Mouse (Mus musculus) v-Abl transformed pro-B cells (cell line): ENCODE data around the gene Rgs9bp.

Experiments
- in situ Hi-C, 2 experiments: fragments of 400-800 bp; cut with MboI; formaldehyde crosslinking; loops; one replicate each; pipeline ENCODE4 v1.15.1; 2025; ENCODE audit not compliant: unreplicated experiment in 2 of 2

The Rgs9bp gene

GRCm38 (mm10) chr7:35584786-35585190, 594 bp downstream of the Rgs9bp start:
- in situ Hi-C loops, result loop anchor here in 1 of 2 experiments (25.0 kb wide), 1 partner anchor 1347 kb away; the partner anchor contains the start of gene Gpi1

GRCm38 (mm10) chr7:35584068-35584785, 1.2 kb downstream of the Rgs9bp start:
- in situ Hi-C loops, result loop anchor here in 1 of 2 experiments (25.0 kb wide), 1 partner anchor 1347 kb away; the partner anchor contains the start of gene Gpi1

GRCm38 (mm10) chr7:35583476-35584025, 1.8 kb downstream of the Rgs9bp start:
- in situ Hi-C loops, result loop anchor here in 1 of 2 experiments (25.0 kb wide), 1 partner anchor 1346 kb away; the partner anchor contains the start of gene Gpi1

GRCm38 (mm10) chr7:35582719-35583118, 2.7 kb downstream of the Rgs9bp start:
- in situ Hi-C loops, result loop anchor here in 1 of 2 experiments (25.0 kb wide), 1 partner anchor 1345 kb away; the partner anchor contains the start of gene Gpi1

- in situ Hi-C loops, result loop anchor here in 1 of 2 experiments (10.0 to 25.0 kb wide), 2 partner anchors 1175 to 1343 kb away; partner anchors contain the start of gene Gpi1
Observed at GRCm38 (mm10) chr7:35579849-35580248, 5.5 kb downstream of the Rgs9bp start.

GRCm38 (mm10) chr7:35570883-35571282, 14.5 kb downstream of the Rgs9bp start:
- in situ Hi-C loops, result loop anchor here (10.0 to 25.0 kb wide), 2 partner anchors 534 to 1166 kb away; no protein-coding TSS in a partner anchor

- in situ Hi-C loops, result loop anchor here (5.0 to 25.0 kb wide), 3 partner anchors 532 to 1165 kb away; no protein-coding TSS in a partner anchor
Observed at GRCm38 (mm10) chr7:35569724-35570123, 15.7 kb downstream of the Rgs9bp start.

- in situ Hi-C loops, result loop anchor here (5.0 to 25.0 kb wide), 2 partner anchors 529 to 539 kb away; no protein-coding TSS in a partner anchor
Observed at GRCm38 (mm10) chr7:35565965-35566364, 19.4 kb downstream of the Rgs9bp start.

- in situ Hi-C loops, result loop anchor here (5.0 to 25.0 kb wide), 2 partner anchors 528 to 538 kb away; no protein-coding TSS in a partner anchor
Observed at GRCm38 (mm10) chr7:35564872-35565271, 20.5 kb downstream of the Rgs9bp start.

- in situ Hi-C loops, result loop anchor here in 1 of 2 experiments (25.0 kb wide), 1 partner anchor 527 kb away; no protein-coding TSS in a partner anchor
Observed at GRCm38 (mm10) chr7:35564067-35564865, 21.1 kb downstream of the Rgs9bp start.

- in situ Hi-C loops, result loop anchor here in 1 of 2 experiments (25.0 kb wide), 1 partner anchor 526 kb away; no protein-coding TSS in a partner anchor
Observed at GRCm38 (mm10) chr7:35563071-35563470, 22.3 kb downstream of the Rgs9bp start.

GRCm38 (mm10) chr7:35559838-35560237, 25.5 kb downstream of the Rgs9bp start:
- in situ Hi-C loops, result loop anchor here (5.0 to 25.0 kb wide), 5 partner anchors 82 to 1165 kb away; partner anchors contain the start of genes Cep89 (in 1 of the 2), Faap24 (in 1 of the 2), Lsm14a (in 1 of the 2) and Pdcd5 (in 1 of the 2)

- in situ Hi-C loops, result loop anchor here (5.0 to 25.0 kb wide), 5 partner anchors 84 to 1164 kb away; partner anchors contain the start of genes Cep89 (in 1 of the 2), Faap24 (in 1 of the 2), Lsm14a (in 1 of the 2) and Pdcd5 (in 1 of the 2)
Observed at GRCm38 (mm10) chr7:35558681-35559080, 26.7 kb downstream of the Rgs9bp start.

GRCm38 (mm10) chr7:35557577-35557976, 27.8 kb downstream of the Rgs9bp start:
- in situ Hi-C loops, result loop anchor here (5.0 to 25.0 kb wide), 5 partner anchors 85 to 1163 kb away; partner anchors contain the start of genes Cep89 (in 1 of the 2), Faap24 (in 1 of the 2), Lsm14a (in 1 of the 2) and Pdcd5 (in 1 of the 2)

GRCm38 (mm10) chr7:35556905-35557304, 28.5 kb downstream of the Rgs9bp start:
- in situ Hi-C loops, result loop anchor here (5.0 to 25.0 kb wide), 5 partner anchors 85 to 1162 kb away; partner anchors contain the start of genes Cep89 (in 1 of the 2), Faap24 (in 1 of the 2), Lsm14a (in 1 of the 2) and Pdcd5 (in 1 of the 2)

- in situ Hi-C loops, result loop anchor here (5.0 to 25.0 kb wide), 5 partner anchors 86 to 1161 kb away; partner anchors contain the start of genes Cep89 (in 1 of the 2), Faap24 (in 1 of the 2), Lsm14a (in 1 of the 2) and Pdcd5 (in 1 of the 2)
Observed at GRCm38 (mm10) chr7:35556205-35556603, 29.2 kb downstream of the Rgs9bp start, which contains the start of gene Nudt19. Nudt19 (minus strand) TSS chr7:35556304.

GRCm38 (mm10) chr7:35555224-35556204, 29.9 kb downstream of the Rgs9bp start:
- in situ Hi-C loops, result loop anchor here (5.0 to 25.0 kb wide), 5 partner anchors 87 to 1161 kb away; partner anchors contain the start of genes Cep89 (in 1 of the 2), Faap24 (in 1 of the 2), Lsm14a (in 1 of the 2) and Pdcd5 (in 1 of the 2)
